Mouse (Mus musculus) limb, embryonic 13.5 days (tissue): ENCODE results near the gene Scgb1b10. TPM values are rescaled to one million over a fixed set of nuclear protein-coding genes. Genes with fewer than 3 reads are reported as not detected.
"Not testable (repeated sequence)": the region's sequence is repeated elsewhere in the genome, so short reads cannot be mapped to it uniquely, and the experiment has no call there.

Experiments used
- ATAC-seq: fragments of 200-750 bp; cut with Nextera tagmentation; 2 replicates; pipeline ENCODE4 v1.8.0; 2017; ENCODE audit warnings: low read depth, moderate number of reproducible peaks, moderate TSS enrichment; ENCODE audit not compliant: low FRiP score
- H3K27ac ChIP-seq: fragments of 300-500 bp; sonication (generic); 2 replicates; pipeline ENCODE4 v1.5.1; 2015; ENCODE audit warnings: inconsistent platforms, mild to moderate bottlenecking, moderate library complexity
- H3K27me3 ChIP-seq: fragments of 300-500 bp; sonication (generic); 2 replicates; pipeline ENCODE4 v1.6.1; 2015; ENCODE audit warnings: mild to moderate bottlenecking, inconsistent platforms
- H3K36me3 ChIP-seq: fragments of 300-500 bp; sonication (generic); 2 replicates; pipeline ENCODE4 v1.6.1; 2015; ENCODE audit warnings: inconsistent platforms, mild to moderate bottlenecking, moderate library complexity
- H3K4me1 ChIP-seq: fragments of 300-500 bp; sonication (generic); 2 replicates; pipeline ENCODE4 v1.6.1; 2015; ENCODE audit warnings: inconsistent platforms
- H3K4me2 ChIP-seq: fragments of 300-500 bp; sonication (generic); replicated peaks from 2 replicates; pipeline ENCODE4 v1.6.1; 2015; ENCODE audit warnings: inconsistent platforms, mild to moderate bottlenecking, moderate library complexity
- H3K4me3 ChIP-seq: fragments of 300-500 bp; sonication (generic); 2 replicates; pipeline ENCODE4 v1.5.1; 2015; ENCODE audit warnings: moderate library complexity, mild to moderate bottlenecking, inconsistent platforms
- H3K9ac ChIP-seq: fragments of 300-500 bp; sonication (generic); 2 replicates; pipeline ENCODE4 v1.6.1; 2015; ENCODE audit warnings: mild to moderate bottlenecking, inconsistent platforms
- H3K9me3 ChIP-seq: fragments of 300-500 bp; sonication (generic); 2 replicates; pipeline ENCODE4 v1.6.1; 2016; ENCODE audit warnings: inconsistent platforms
- polyA plus RNA-seq: library from polyadenylated mRNA; unstranded; fragments of >200 nt; fragmentation: Nextera tagmentation; extraction: Ambion mirVana; gene quantifications from 2 replicates; pipeline ENCODE4 v1.2.1, GENCODE M21; 2015

Gene Scgb1b10
- polyA plus RNA-seq, result not detected in 2 replicates

DNA sequence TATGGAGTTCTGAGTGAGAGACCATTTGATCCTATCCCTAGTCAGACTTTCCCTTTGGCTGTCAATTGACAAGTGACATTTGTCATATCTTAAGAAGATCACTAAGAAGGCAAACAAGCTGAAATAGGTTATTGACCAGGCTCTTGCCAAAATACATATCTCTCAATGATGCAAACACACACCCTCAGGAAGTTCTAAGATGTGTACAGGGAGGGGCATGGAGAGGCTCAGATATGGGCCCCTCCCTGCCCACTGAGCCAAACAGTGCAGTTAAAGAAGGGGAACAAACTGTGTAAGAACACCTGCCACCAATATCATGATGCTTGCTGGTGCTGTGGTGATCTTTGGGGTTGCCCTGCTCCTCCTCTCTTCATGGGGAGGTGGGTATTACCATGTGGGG lies at the start of gene Scgb1b10:
Gene Scgb1b10 (plus strand): TSS at position 301 of the 400 bp plus-strand sequence.
- not testable (repeated sequence) for H3K27ac ChIP-seq, H3K9ac ChIP-seq, H3K4me1 ChIP-seq, H3K9me3 ChIP-seq, ATAC-seq, H3K36me3 ChIP-seq, H3K4me3 ChIP-seq, H3K4me2 ChIP-seq, H3K27me3 ChIP-seq

Other genes starting within 250 kb of the Scgb1b10 start
- gene Scgb2b11, start 110.3 kb downstream of the Scgb1b10 start, polyA plus RNA-seq, result not detected in 2 replicates
- not detected in 2 replicates for gene Scgb1b11, start 122.0 kb downstream of the Scgb1b10 start, polyA plus RNA-seq
- not detected in 2 replicates for gene Scgb2b12, start 226.4 kb downstream of the Scgb1b10 start, polyA plus RNA-seq
- gene Scgb1b12, start 233.3 kb downstream of the Scgb1b10 start, polyA plus RNA-seq, result not detected in 2 replicates